Mouse (Mus musculus) C2C12 (cell line): ENCODE results near the gene Specc1l. TPM values are rescaled to one million over a fixed set of nuclear protein-coding genes. Genes with fewer than 3 reads are reported as not detected.
"Not testable (repeated sequence)": the region's sequence is repeated elsewhere in the genome, so short reads cannot be mapped to it uniquely, and the experiment has no call there.

Experiments used
- H3K27me3 ChIP-seq: one replicate; pipeline ENCODE4 v1.6.1; 2011; ENCODE audit not compliant: control insufficient read depth, insufficient read depth, insufficient read length
- H3K36me3 ChIP-seq: one replicate; pipeline ENCODE4 v1.6.1; 2011; ENCODE audit not compliant: control insufficient read depth, insufficient read depth
- H3K4me3 ChIP-seq: one replicate; pipeline ENCODE4 v1.5.1; 2011; ENCODE audit warnings: mild to moderate bottlenecking, control low read depth; ENCODE audit not compliant: poor library complexity, insufficient read depth, severe bottlenecking
- H3K79me2 ChIP-seq: one replicate; pipeline ENCODE4 v1.6.1; 2011; ENCODE audit not compliant: control insufficient read depth, insufficient read depth
- H3K79me3 ChIP-seq: one replicate; pipeline ENCODE4 v1.6.1; 2011; ENCODE audit warnings: low read depth, control low read depth
- H3ac ChIP-seq: one replicate; pipeline ENCODE3; 2011; ENCODE audit warnings: low read depth; ENCODE audit not compliant: control insufficient read depth, insufficient read length
- CEBPB ChIP-seq: IDR thresholded peaks from one replicate; pipeline ENCODE4 v1.6.1; 2011; ENCODE audit warnings: low read depth, mild to moderate bottlenecking, control low read depth, moderate library complexity
- CTCF ChIP-seq: IDR thresholded peaks from one replicate; pipeline ENCODE4 v1.5.1; 2011; ENCODE audit not compliant: control insufficient read depth, insufficient read depth, insufficient read length
- FOSL1 ChIP-seq: IDR thresholded peaks from one replicate; pipeline ENCODE4 v1.8.0; 2011; ENCODE audit warnings: mild to moderate bottlenecking, low read length; ENCODE audit not compliant: poor library complexity, insufficient read depth, severe bottlenecking
- MAX ChIP-seq: IDR thresholded peaks from one replicate; pipeline ENCODE4 v1.6.1; 2011; ENCODE audit warnings: mild to moderate bottlenecking, control low read depth
- MYOD1 ChIP-seq: IDR thresholded peaks from one replicate; pipeline ENCODE4 v1.6.1; 2011; ENCODE audit warnings: low read depth; ENCODE audit not compliant: control insufficient read depth, insufficient read length
- MYOG ChIP-seq: IDR thresholded peaks from one replicate; pipeline ENCODE4 v1.6.1; 2011; ENCODE audit not compliant: control insufficient read depth, insufficient read length; ENCODE audit errors: extremely low read depth
- USF1 ChIP-seq: IDR thresholded peaks from one replicate; pipeline ENCODE4 v1.6.1; 2011; ENCODE audit warnings: low read depth, mild to moderate bottlenecking, control low read depth, moderate library complexity
- polyA plus RNA-seq: library from polyadenylated mRNA; unstranded; fragments of >200 nt; fragmentation: generic; extraction: Trizol; gene quantifications from one replicate; pipeline ENCODE4 v1.2.1, GENCODE M21; 2012; ENCODE audit warnings: missing spikeins

The Specc1l gene
- polyA plus RNA-seq, 1 experiment = 19.1 TPM

GRCm38 (mm10) chr10:75350564-75350963, 138.7 kb downstream of the Specc1l start:
- Histone ChIP-seq H3K79me3 (no peaks in the 10 kb centered on the region), H3K79me2 (no peaks in the 10 kb centered on the region), H3K27me3 (peaks cover 14% of the 10 kb centered on the region), H3ac (no peak overlapping the region), H3K36me3 (no peaks in the 10 kb centered on the region), H3K4me3 (no peak overlapping the region)
- no peak for TF ChIP-seq MYOG
- no peak for TF ChIP-seq CEBPB
- no peak for TF ChIP-seq USF1
- TF ChIP-seq MYOD1 = no peak
- TF ChIP-seq CTCF = no peak
- no peak for TF ChIP-seq FOSL1
- no peak for TF ChIP-seq MAX

GRCm38 (mm10) chr10:75352541-75352940, 140.7 kb downstream of the Specc1l start:
- Histone ChIP-seq H3K36me3 (no peaks in the 10 kb centered on the region), H3ac (no peak overlapping the region), H3K27me3 (peaks cover 17% of the 10 kb centered on the region), H3K79me2 (no peaks in the 10 kb centered on the region), H3K79me3 (no peaks in the 10 kb centered on the region), H3K4me3 (no peak overlapping the region)
- TF ChIP-seq FOSL1 = no peak
- no peak for TF ChIP-seq MYOD1
- no peak for TF ChIP-seq MAX
- no peak for TF ChIP-seq MYOG
- no peak for TF ChIP-seq CEBPB
- no peak for TF ChIP-seq USF1

DNA sequence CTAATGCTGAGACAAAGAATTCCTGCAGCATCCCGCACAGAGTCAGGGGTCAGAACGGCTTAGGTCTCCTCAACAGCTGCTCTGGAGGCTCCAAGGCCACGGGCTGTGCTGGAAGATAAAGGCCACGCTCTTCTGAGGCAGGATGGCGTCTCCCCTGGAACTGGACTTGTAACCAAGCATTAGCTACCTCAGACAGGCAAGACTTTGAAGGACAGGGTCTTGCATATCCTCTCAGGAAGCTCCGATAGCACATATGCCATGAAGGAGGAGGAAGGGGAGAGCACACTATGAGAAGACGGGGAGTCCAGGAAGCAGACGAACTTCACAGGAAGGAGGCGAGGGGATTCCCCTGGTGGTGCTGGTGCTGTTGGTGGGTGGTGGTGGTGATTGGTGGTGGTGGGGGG, 142.0 kb downstream of the Specc1l start:
- not testable (repeated sequence) for H3K36me3 ChIP-seq, H3K79me2 ChIP-seq, H3ac ChIP-seq, H3K79me3 ChIP-seq, H3K4me3 ChIP-seq
- H3K27me3 ChIP-seq = peaks cover 16% of the 10 kb centered on the region

GRCm38 (mm10) chr10:75355341-75355740, 143.5 kb downstream of the Specc1l start:
- H3K27me3 ChIP-seq = peaks cover 12% of the 10 kb centered on the region
- no peak overlapping the region for H3K4me3 ChIP-seq
- H3ac ChIP-seq = no peak overlapping the region
- TF ChIP-seq MAX = no peak
- no peak for TF ChIP-seq CTCF
- TF ChIP-seq USF1 = no peak
- no peak for TF ChIP-seq MYOG
- TF ChIP-seq CEBPB = no peak
- TF ChIP-seq FOSL1 = no peak
- TF ChIP-seq MYOD1 = no peak
- no peaks in the 10 kb centered on the region for H3K36me3 ChIP-seq
- no peaks in the 10 kb centered on the region for H3K79me3 ChIP-seq
- no peaks in the 10 kb centered on the region for H3K79me2 ChIP-seq

Other genes starting within 250 kb of the Specc1l start
- 0.37 TPM for gene Gnaz, start 244.9 kb upstream of the Specc1l start, polyA plus RNA-seq
- gene Rsph14, start 179.5 kb upstream of the Specc1l start, polyA plus RNA-seq = not detected
- 0.67 TPM for gene Rab36, start 175.0 kb upstream of the Specc1l start, polyA plus RNA-seq
- gene Bcr, start 151.5 kb upstream of the Specc1l start, polyA plus RNA-seq = 16.1 TPM
- gene Adora2a, start 104.8 kb downstream of the Specc1l start, polyA plus RNA-seq = 0.66 TPM
- gene Upb1, start 189.0 kb downstream of the Specc1l start, polyA plus RNA-seq = 0.06 TPM